Mouse (Mus musculus) kidney, embryonic 15.5 days (tissue): ENCODE data around the gene Iqsec1. TPM values are rescaled to one million over a fixed set of nuclear protein-coding genes. Genes with fewer than 3 reads are reported as not detected.

Experiments
- ATAC-seq: fragments of 200-750 bp; cut with Nextera tagmentation; replicated peaks from 2 replicates; pipeline ENCODE4 v1.8.0; 2017; ENCODE audit warnings: moderate TSS enrichment; ENCODE audit not compliant: low FRiP score
- H3K27ac ChIP-seq: fragments of 300-500 bp; sonication (generic); 2 replicates; pipeline ENCODE4 v1.5.1; 2015; ENCODE audit warnings: mild to moderate bottlenecking, inconsistent platforms
- H3K27me3 ChIP-seq: fragments of 300-500 bp; sonication (generic); 2 replicates; pipeline ENCODE4 v1.6.1; 2015; ENCODE audit warnings: inconsistent platforms
- H3K36me3 ChIP-seq: fragments of 300-500 bp; sonication (generic); 2 replicates; pipeline ENCODE4 v1.6.1; 2015; ENCODE audit warnings: inconsistent platforms
- H3K4me1 ChIP-seq: fragments of 300-500 bp; sonication (generic); 2 replicates; pipeline ENCODE4 v1.6.1; 2015; ENCODE audit warnings: inconsistent platforms
- H3K4me2 ChIP-seq: fragments of 300-500 bp; sonication (generic); 2 replicates; pipeline ENCODE4 v1.6.1; 2015; ENCODE audit warnings: moderate library complexity, mild to moderate bottlenecking, inconsistent platforms
- H3K4me3 ChIP-seq: fragments of 300-500 bp; sonication (generic); replicated peaks from 2 replicates; pipeline ENCODE4 v1.5.1; 2015; ENCODE audit warnings: mild to moderate bottlenecking, inconsistent platforms
- H3K9ac ChIP-seq: fragments of 300-500 bp; sonication (generic); 2 replicates; pipeline ENCODE4 v1.6.1; 2015; ENCODE audit warnings: mild to moderate bottlenecking, inconsistent platforms
- H3K9me3 ChIP-seq: fragments of 300-500 bp; sonication (generic); replicated peaks from 2 replicates; pipeline ENCODE4 v1.6.1; 2016; ENCODE audit warnings: inconsistent platforms
- WGBS: fragments of 180-500 bp; shearing (Covaris S2); methylation state at CpG from one replicate; pipeline ENCODE4 v1.1.7; 2015; ENCODE audit warnings: mixed read lengths; 5-methylcytosine and 5-hydroxymethylcytosine counted together
- polyA plus RNA-seq: library from polyadenylated mRNA; unstranded; fragments of >200 nt; fragmentation: Nextera tagmentation; extraction: Ambion mirVana; gene quantifications from 2 replicates; pipeline ENCODE4 v1.2.1, GENCODE M21; 2015

The Iqsec1 gene
- polyA plus RNA-seq, 1 experiment from 2014 or later: 10.8 TPM

GRCm38 (mm10) chr6:90702837-90703735, 285.4 kb downstream of the Iqsec1 start:
- ATAC-seq: no peak
- Histone ChIP-seq H3K36me3 (no peaks in the 10 kb centered on the region), H3K4me2 (no peak overlapping the region), H3K27me3 (no peaks in the 10 kb centered on the region), H3K9ac (no peak overlapping the region), H3K27ac (peak overlapping the region; percentile 76), H3K4me3 (no peak overlapping the region), H3K9me3 (no peaks in the 10 kb centered on the region), H3K4me1 (peaks cover 62% of the 10 kb centered on the region)
- 24% methylated on average over 4 of the region's 4 CpGs for WGBS

GRCm38 (mm10) chr6:90702197-90702596, 286.3 kb downstream of the Iqsec1 start:
- no peak overlapping the region for H3K4me3 ChIP-seq
- ATAC-seq: no peak
- no peaks in the 10 kb centered on the region for H3K9me3 ChIP-seq
- H3K4me1 ChIP-seq: peaks cover 54% of the 10 kb centered on the region
- no peaks in the 10 kb centered on the region for H3K27me3 ChIP-seq
- H3K4me2 ChIP-seq: no peak overlapping the region
- no peaks in the 10 kb centered on the region for H3K36me3 ChIP-seq
- H3K9ac ChIP-seq: no peak overlapping the region
- no peak overlapping the region for H3K27ac ChIP-seq

- no peak overlapping the region for H3K4me2 ChIP-seq
- no peak overlapping the region for H3K9ac ChIP-seq
- WGBS: 65% methylated on average over 2 of the region's 2 CpGs
- ATAC-seq: no peak
- H3K36me3 ChIP-seq: no peaks in the 10 kb centered on the region
- peaks cover 48% of the 10 kb centered on the region for H3K4me1 ChIP-seq
- no peak overlapping the region for H3K27ac ChIP-seq
- no peaks in the 10 kb centered on the region for H3K27me3 ChIP-seq
- H3K4me3 ChIP-seq: no peak overlapping the region
- no peaks in the 10 kb centered on the region for H3K9me3 ChIP-seq
Observed at GRCm38 (mm10) chr6:90701391-90701790, 287.1 kb downstream of the Iqsec1 start.

- ATAC-seq: no peak
- H3K9ac ChIP-seq: no peak overlapping the region
- H3K36me3 ChIP-seq: no peaks in the 10 kb centered on the region
- no peak overlapping the region for H3K4me2 ChIP-seq
- no peak overlapping the region for H3K4me3 ChIP-seq
- H3K27ac ChIP-seq: no peak overlapping the region
- no peaks in the 10 kb centered on the region for H3K27me3 ChIP-seq
- no peaks in the 10 kb centered on the region for H3K9me3 ChIP-seq
- H3K4me1 ChIP-seq: peaks cover 48% of the 10 kb centered on the region
- whole genome bisulfite sequencing: 92% methylated on average over 2 of the region's 2 CpGs
Observed at GRCm38 (mm10) chr6:90700737-90701136, 287.7 kb downstream of the Iqsec1 start.

- no peaks in the 10 kb centered on the region for H3K27me3 ChIP-seq
Observed at GRCm38 (mm10) chr6:90700068-90700467, 288.4 kb downstream of the Iqsec1 start.

GRCm38 (mm10) chr6:90698843-90699242, 289.6 kb downstream of the Iqsec1 start:
- H3K9me3 ChIP-seq: no peaks in the 10 kb centered on the region
- WGBS: 40% methylated on average over 6 of the region's 6 CpGs
- no peak overlapping the region for H3K27ac ChIP-seq
- peaks cover 10% of the 10 kb centered on the region for H3K36me3 ChIP-seq
- H3K4me1 ChIP-seq: peaks cover 36% of the 10 kb centered on the region
- ATAC-seq: no peak
- H3K4me3 ChIP-seq: no peak overlapping the region
- H3K9ac ChIP-seq: no peak overlapping the region
- no peaks in the 10 kb centered on the region for H3K27me3 ChIP-seq
- H3K4me2 ChIP-seq: no peak overlapping the region

More at GRCm38 (mm10) chr6:90700068-90700467, 288.4 kb downstream of the Iqsec1 start:
- ATAC-seq: 0 out of 2 replicates have a peak, but pooled peaks have one; percentile 14
- 62% methylated on average over 1 of the region's 1 CpGs for WGBS
- no peak overlapping the region for H3K27ac ChIP-seq
- H3K9me3 ChIP-seq: no peaks in the 10 kb centered on the region
- peaks cover 48% of the 10 kb centered on the region for H3K4me1 ChIP-seq
- H3K4me2 ChIP-seq: no peak overlapping the region
- H3K9ac ChIP-seq: no peak overlapping the region
- H3K4me3 ChIP-seq: no peak overlapping the region
- no peaks in the 10 kb centered on the region for H3K36me3 ChIP-seq

- no peaks in the 10 kb centered on the region for H3K9me3 ChIP-seq
- 73% methylated on average over 1 of the region's 1 CpGs for WGBS
- no peak for ATAC-seq
- peaks cover 10% of the 10 kb centered on the region for H3K4me1 ChIP-seq
- H3K4me3 ChIP-seq: no peak overlapping the region
- H3K36me3 ChIP-seq: peaks cover 40% of the 10 kb centered on the region
- no peaks in the 10 kb centered on the region for H3K27me3 ChIP-seq
- H3K27ac ChIP-seq: no peak overlapping the region
- no peak overlapping the region for H3K4me2 ChIP-seq
- H3K9ac ChIP-seq: no peak overlapping the region
Observed at GRCm38 (mm10) chr6:90695754-90696153, 292.7 kb downstream of the Iqsec1 start.

- Histone ChIP-seq H3K4me3 (no peak overlapping the region), H3K27ac (no peak overlapping the region), H3K4me1 (0 out of 2 replicates have a peak, but pooled peaks cover 4% of the 10 kb centered on the region), H3K9me3 (no peaks in the 10 kb centered on the region), H3K4me2 (no peak overlapping the region), H3K9ac (no peak overlapping the region), H3K36me3 (peaks cover 73% of the 10 kb centered on the region), H3K27me3 (no peaks in the 10 kb centered on the region)
- WGBS: 87% methylated on average over 2 of the region's 2 CpGs
- no peak for ATAC-seq
Observed at GRCm38 (mm10) chr6:90692404-90692803, 296.1 kb downstream of the Iqsec1 start.

GRCm38 (mm10) chr6:90691935-90692334, 296.6 kb downstream of the Iqsec1 start:
- WGBS: 83% methylated on average over 2 of the region's 2 CpGs
- H3K4me1 ChIP-seq: 0 out of 2 replicates have a peak, but pooled peaks cover 4% of the 10 kb centered on the region
- no peaks in the 10 kb centered on the region for H3K27me3 ChIP-seq
- H3K9ac ChIP-seq: no peak overlapping the region
- no peak overlapping the region for H3K4me2 ChIP-seq
- no peak overlapping the region for H3K4me3 ChIP-seq
- H3K9me3 ChIP-seq: no peaks in the 10 kb centered on the region
- no peak overlapping the region for H3K27ac ChIP-seq
- H3K36me3 ChIP-seq: peaks cover 78% of the 10 kb centered on the region
- no peak for ATAC-seq

GRCm38 (mm10) chr6:90689500-90689899, 299.0 kb downstream of the Iqsec1 start:
- 81% methylated on average over 10 of the region's 10 CpGs for WGBS
- H3K27ac ChIP-seq: no peak overlapping the region
- H3K4me1 ChIP-seq: 0 out of 2 replicates have a peak, but pooled peaks cover 4% of the 10 kb centered on the region
- ATAC-seq: no peak
- H3K4me2 ChIP-seq: no peak overlapping the region
- H3K27me3 ChIP-seq: no peaks in the 10 kb centered on the region
- H3K9me3 ChIP-seq: no peaks in the 10 kb centered on the region
- H3K9ac ChIP-seq: no peak overlapping the region
- H3K4me3 ChIP-seq: no peak overlapping the region
- H3K36me3 ChIP-seq: peaks cover 80% of the 10 kb centered on the region

GRCm38 (mm10) chr6:90688742-90689141, 299.7 kb downstream of the Iqsec1 start:
- no peak overlapping the region for H3K4me3 ChIP-seq
- 71% methylated on average over 3 of the region's 3 CpGs for WGBS
- H3K9me3 ChIP-seq: no peaks in the 10 kb centered on the region

GRCm38 (mm10) chr6:90688003-90688402, 300.5 kb downstream of the Iqsec1 start:
- H3K4me2 ChIP-seq: no peak overlapping the region
- no peaks in the 10 kb centered on the region for H3K9me3 ChIP-seq
- ATAC-seq: no peak
- WGBS: 94% methylated on average over 6 of the region's 6 CpGs
- peaks cover 66% of the 10 kb centered on the region for H3K36me3 ChIP-seq
- 0 out of 2 replicates have a peak, but pooled peaks cover 4% of the 10 kb centered on the region for H3K4me1 ChIP-seq
- no peak overlapping the region for H3K27ac ChIP-seq
- H3K4me3 ChIP-seq: no peak overlapping the region
- H3K27me3 ChIP-seq: no peaks in the 10 kb centered on the region
- no peak overlapping the region for H3K9ac ChIP-seq

More at GRCm38 (mm10) chr6:90688742-90689141, 299.7 kb downstream of the Iqsec1 start:
- Histone ChIP-seq H3K27ac (0 out of 2 replicates have a peak overlapping the region, but pooled peaks have one; percentile 27), H3K27me3 (no peaks in the 10 kb centered on the region), H3K36me3 (peaks cover 73% of the 10 kb centered on the region), H3K4me2 (no peak overlapping the region), H3K9ac (no peak overlapping the region), H3K4me1 (0 out of 2 replicates have a peak, but pooled peaks cover 4% of the 10 kb centered on the region)
- no peak for ATAC-seq
